Mouse (Mus musculus): ENCODE measurements around the gene Eda. TPM values are rescaled to one million over a fixed set of nuclear protein-coding genes. Genes with fewer than 3 reads are reported as not detected.

Eda gene
- polyA plus RNA-seq, 1 experiment from 2014 or later: 2.6 TPM

DNA sequence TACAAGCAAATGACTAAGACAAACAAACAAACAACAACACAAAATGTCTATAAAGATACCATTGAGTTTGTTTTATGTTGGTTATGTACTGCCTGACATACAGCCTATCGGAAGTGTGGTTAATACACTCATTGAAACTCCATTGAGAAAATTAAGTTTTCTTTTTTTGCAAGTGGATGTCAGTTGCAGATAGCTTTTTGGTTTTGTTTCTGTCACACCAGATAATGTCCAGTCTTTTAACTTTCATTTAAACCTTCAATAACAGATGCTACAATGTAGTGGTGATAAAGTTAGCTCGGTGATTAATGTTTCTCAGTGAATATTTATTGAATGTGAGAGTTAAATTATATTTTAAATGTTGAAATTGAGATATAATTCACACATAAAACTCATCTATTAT, 23.9 kb downstream of the Eda start:
- 93% methylated on average over 2 of the region's 2 CpGs for WGBS
- H3K4me2 ChIP-seq (ENCODE audit: low read depth): no peak overlapping the region
- H3K9ac ChIP-seq (ENCODE audit: low read length): no peak overlapping the region
- H3K4me3 ChIP-seq (ENCODE audit: low read depth, low read length): no peak overlapping the region
- H3K27ac ChIP-seq (ENCODE audit: low read depth, low read length): no peak overlapping the region
- no peaks in the 10 kb centered on the region for H3K9me3 ChIP-seq (ENCODE audit: control insufficient read depth, low read length)
- H3K36me3 ChIP-seq (ENCODE audit: control insufficient read depth, insufficient read depth, low read length): no peaks in the 10 kb centered on the region
- no peaks in the 10 kb centered on the region for H3K4me1 ChIP-seq (ENCODE audit: control insufficient read depth, insufficient read depth, low read length)
- H3K27me3 ChIP-seq (ENCODE audit: control insufficient read depth, insufficient read depth, low read length): no peaks in the 10 kb centered on the region
- no peak for DNase-seq (ENCODE audit: low spot score)
- no peak for ATAC-seq (ENCODE audit: insufficient read depth, low FRiP score, low TSS enrichment)

DNA sequence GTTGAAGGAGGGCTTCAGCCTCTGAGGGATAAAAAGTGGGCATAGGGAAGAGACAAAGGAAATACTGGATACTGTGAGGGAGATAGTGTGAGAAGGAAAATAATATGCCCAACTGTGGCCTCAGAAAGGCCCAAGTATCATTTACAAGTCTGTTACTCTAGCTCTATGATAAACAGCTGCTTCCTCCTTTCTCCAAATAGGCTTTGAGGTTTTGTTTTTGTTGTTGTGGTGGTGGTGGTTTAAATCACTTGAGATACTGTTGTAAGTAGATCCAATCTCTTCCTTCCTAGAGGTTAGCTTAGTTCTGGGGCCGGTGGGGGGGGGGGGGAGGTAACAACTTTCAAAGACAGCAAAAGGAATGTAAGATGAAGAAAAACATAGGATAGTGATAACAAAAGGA, 143.0 kb downstream of the Eda start:
- no peak overlapping the region for H3K4me3 ChIP-seq (ENCODE audit: low read depth, low read length)
- H3K27ac ChIP-seq (ENCODE audit: low read depth, low read length): no peak overlapping the region
- ATAC-seq (ENCODE audit: insufficient read depth, low FRiP score, low TSS enrichment): no peak
- no peaks in the 10 kb centered on the region for H3K9me3 ChIP-seq (ENCODE audit: control insufficient read depth, low read length)
- no peaks in the 10 kb centered on the region for H3K27me3 ChIP-seq (ENCODE audit: control insufficient read depth, insufficient read depth, low read length)
- WGBS: 42% methylated on average over 1 of the region's 1 CpGs
- H3K4me1 ChIP-seq (ENCODE audit: control insufficient read depth, insufficient read depth, low read length): no peaks in the 10 kb centered on the region
- no peak for DNase-seq (ENCODE audit: low spot score)
- H3K36me3 ChIP-seq (ENCODE audit: control insufficient read depth, insufficient read depth, low read length): no peaks in the 10 kb centered on the region
- H3K9ac ChIP-seq (ENCODE audit: low read length): no peak overlapping the region
- H3K4me2 ChIP-seq (ENCODE audit: low read depth): no peak overlapping the region

DNA sequence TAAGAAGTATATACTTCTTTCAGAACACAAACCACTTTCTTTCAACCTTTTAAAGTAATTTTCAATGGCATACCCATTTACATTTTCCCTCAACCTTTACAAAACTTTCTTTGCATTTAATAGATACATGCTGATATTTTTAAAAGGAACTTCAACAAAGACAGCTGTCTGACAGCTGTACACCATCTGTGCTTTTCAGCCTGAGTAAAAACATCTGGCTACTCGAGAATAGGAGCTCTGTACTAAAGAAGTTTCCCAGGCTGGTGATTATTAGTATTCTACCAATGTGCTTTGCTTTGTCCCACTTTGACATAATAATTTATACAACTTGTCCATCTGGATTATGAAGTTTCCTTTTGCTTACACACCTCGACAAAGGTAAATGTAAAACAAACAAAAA, 219.9 kb downstream of the Eda start:
- H3K27me3 ChIP-seq (ENCODE audit: control insufficient read depth, insufficient read depth, low read length): no peaks in the 10 kb centered on the region
- no peaks in the 10 kb centered on the region for H3K9me3 ChIP-seq (ENCODE audit: control insufficient read depth, low read length)

DNA sequence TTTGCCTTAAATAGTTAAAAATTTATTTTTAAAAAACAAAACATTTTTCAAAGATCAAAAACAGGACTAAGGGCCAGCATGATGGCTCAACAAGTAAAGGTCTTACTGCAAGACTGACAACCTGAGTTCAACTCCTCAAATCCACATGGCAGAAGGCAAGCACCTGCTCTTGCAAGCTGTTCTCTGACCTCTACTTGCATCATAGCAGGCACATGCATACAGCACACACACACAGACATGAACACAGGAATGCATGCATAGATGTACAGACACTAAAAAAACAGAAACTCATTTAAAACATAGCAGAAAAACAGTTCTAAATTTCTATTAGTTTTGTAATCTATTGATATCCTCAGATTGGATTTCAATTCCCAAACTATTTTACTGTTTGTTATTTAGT, 338.2 kb downstream of the Eda start:
- H3K4me1 ChIP-seq (ENCODE audit: control insufficient read depth, insufficient read depth, low read length): no peaks in the 10 kb centered on the region
- no peaks in the 10 kb centered on the region for H3K27me3 ChIP-seq (ENCODE audit: control insufficient read depth, insufficient read depth, low read length)
- no peak overlapping the region for H3K4me3 ChIP-seq (ENCODE audit: low read depth, low read length)
- H3K27ac ChIP-seq (ENCODE audit: low read depth, low read length): no peak overlapping the region
- DNase-seq (ENCODE audit: low spot score) (no peak), ATAC-seq (ENCODE audit: insufficient read depth, low FRiP score, low TSS enrichment) (no peak)
- H3K4me2 ChIP-seq (ENCODE audit: low read depth): no peak overlapping the region
- no peaks in the 10 kb centered on the region for H3K36me3 ChIP-seq (ENCODE audit: control insufficient read depth, insufficient read depth, low read length)
- H3K9ac ChIP-seq (ENCODE audit: low read length): no peak overlapping the region
- no peaks in the 10 kb centered on the region for H3K9me3 ChIP-seq (ENCODE audit: control insufficient read depth, low read length)

More for the DNA sequence above, 219.9 kb downstream of the Eda start:
- H3K4me3 ChIP-seq (ENCODE audit: low read depth, low read length): no peak overlapping the region
- no peak overlapping the region for H3K27ac ChIP-seq (ENCODE audit: low read depth, low read length)
- H3K9ac ChIP-seq (ENCODE audit: low read length): no peak overlapping the region
- no peak overlapping the region for H3K4me2 ChIP-seq (ENCODE audit: low read depth)
- no peaks in the 10 kb centered on the region for H3K4me1 ChIP-seq (ENCODE audit: control insufficient read depth, insufficient read depth, low read length)
- DNase-seq (ENCODE audit: low spot score) (peak; percentile 9), ATAC-seq (ENCODE audit: insufficient read depth, low FRiP score, low TSS enrichment) (no peak)
- no peaks in the 10 kb centered on the region for H3K36me3 ChIP-seq (ENCODE audit: control insufficient read depth, insufficient read depth, low read length)
- 54% methylated on average over 2 of the region's 2 CpGs for WGBS

DNA sequence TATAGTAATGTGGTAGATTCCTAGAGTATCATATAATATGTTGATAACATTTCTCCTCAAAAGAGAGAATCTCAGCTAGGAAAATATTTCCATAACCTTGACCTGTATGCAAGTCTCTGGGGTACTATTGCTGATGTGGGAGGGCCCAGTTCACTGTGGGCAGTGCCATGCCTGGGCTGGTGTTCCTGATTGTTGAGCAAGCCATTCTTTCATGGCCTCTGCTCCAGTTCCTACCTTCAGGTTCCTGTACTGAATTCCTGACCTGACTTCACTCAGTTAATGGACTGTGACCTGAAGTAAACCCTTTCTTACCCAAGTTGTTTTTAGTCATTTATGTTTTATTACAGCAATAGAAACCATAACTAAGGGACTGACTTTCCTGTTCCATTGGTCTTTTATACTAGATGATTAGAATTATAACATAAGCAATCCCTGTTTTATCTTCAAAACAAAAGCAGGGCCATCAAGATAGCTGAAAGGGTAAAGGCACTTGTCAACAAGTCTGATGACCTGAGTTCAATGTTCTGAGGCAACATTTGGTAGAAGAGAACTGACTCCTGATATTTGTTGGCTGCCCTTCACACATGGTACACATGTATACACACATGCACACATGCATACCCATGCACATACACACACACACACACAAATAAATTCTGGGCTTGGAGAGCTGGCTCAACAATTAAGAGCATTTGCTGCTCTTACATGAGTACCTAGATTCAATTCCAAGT, 338.9 kb downstream of the Eda start:
- no peak overlapping the region for H3K9ac ChIP-seq (ENCODE audit: low read length)
- no peak overlapping the region for H3K4me3 ChIP-seq (ENCODE audit: low read depth, low read length)
- H3K9me3 ChIP-seq (ENCODE audit: control insufficient read depth, low read length): no peaks in the 10 kb centered on the region
- H3K27me3 ChIP-seq (ENCODE audit: control insufficient read depth, insufficient read depth, low read length): no peaks in the 10 kb centered on the region
- no peaks in the 10 kb centered on the region for H3K36me3 ChIP-seq (ENCODE audit: control insufficient read depth, insufficient read depth, low read length)
- ATAC-seq (ENCODE audit: insufficient read depth, low FRiP score, low TSS enrichment) (no peak), DNase-seq (ENCODE audit: low spot score) (no peak)
- no peak overlapping the region for H3K27ac ChIP-seq (ENCODE audit: low read depth, low read length)
- no peaks in the 10 kb centered on the region for H3K4me1 ChIP-seq (ENCODE audit: control insufficient read depth, insufficient read depth, low read length)
- no peak overlapping the region for H3K4me2 ChIP-seq (ENCODE audit: low read depth)

DNA sequence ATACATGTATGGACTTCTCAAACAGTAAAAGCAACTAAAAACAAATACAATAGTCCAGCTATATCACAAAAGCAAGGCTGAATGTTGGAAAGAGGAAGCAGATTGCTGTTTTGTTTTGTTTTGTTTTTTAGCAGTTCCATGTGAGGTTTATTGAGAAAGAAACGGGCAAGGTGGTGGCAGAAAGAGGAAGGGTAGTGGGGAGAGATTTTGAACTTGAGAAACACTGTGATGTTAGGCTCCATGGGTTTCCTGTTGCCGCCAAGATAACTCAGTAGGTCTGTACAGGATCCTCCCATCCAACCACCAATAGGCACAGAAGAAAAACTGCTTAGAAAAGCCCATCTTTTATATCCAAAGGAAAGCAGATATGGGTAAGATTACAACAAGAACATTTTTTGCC, 365.3 kb downstream of the Eda start:
- H3K9me3 ChIP-seq (ENCODE audit: control insufficient read depth, low read length): no peaks in the 10 kb centered on the region
- H3K27me3 ChIP-seq (ENCODE audit: control insufficient read depth, insufficient read depth, low read length): no peaks in the 10 kb centered on the region
- no peak overlapping the region for H3K4me3 ChIP-seq (ENCODE audit: low read depth, low read length)
- no peak for ATAC-seq (ENCODE audit: insufficient read depth, low FRiP score, low TSS enrichment)
- H3K36me3 ChIP-seq (ENCODE audit: control insufficient read depth, insufficient read depth, low read length): no peaks in the 10 kb centered on the region
- H3K27ac ChIP-seq (ENCODE audit: low read depth, low read length): no peak overlapping the region
- no peak overlapping the region for H3K9ac ChIP-seq (ENCODE audit: low read length)
- no peak overlapping the region for H3K4me2 ChIP-seq (ENCODE audit: low read depth)
- no peak for DNase-seq (ENCODE audit: low spot score)
- 77% methylated on average over 2 of the region's 2 CpGs for WGBS
- no peaks in the 10 kb centered on the region for H3K4me1 ChIP-seq (ENCODE audit: control insufficient read depth, insufficient read depth, low read length)

DNA sequence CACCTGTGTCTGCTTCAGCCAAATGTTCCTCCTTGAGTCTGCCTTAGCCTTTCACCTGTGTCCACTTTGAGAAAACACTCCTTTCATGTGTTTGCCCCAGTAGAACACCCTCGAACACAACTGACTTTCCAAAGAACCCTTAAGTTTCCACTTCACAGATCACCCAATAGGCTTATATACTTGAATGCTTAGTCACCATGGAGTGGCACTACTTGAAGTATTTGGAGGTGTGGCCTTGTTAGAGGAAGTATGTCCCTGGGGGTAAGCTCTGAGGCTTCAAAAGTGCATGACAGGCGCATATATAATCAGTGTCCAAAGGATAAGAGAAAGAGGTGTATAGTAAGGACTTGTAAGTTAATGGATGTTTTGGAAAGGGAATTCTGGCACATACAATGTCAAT, 369.0 kb downstream of the Eda start:
- no peak for ATAC-seq (ENCODE audit: insufficient read depth, low FRiP score, low TSS enrichment)
- H3K9ac ChIP-seq (ENCODE audit: low read length): no peak overlapping the region
- no peaks in the 10 kb centered on the region for H3K27me3 ChIP-seq (ENCODE audit: control insufficient read depth, insufficient read depth, low read length)
- 88% methylated on average over 2 of the region's 2 CpGs for WGBS
- no peaks in the 10 kb centered on the region for H3K36me3 ChIP-seq (ENCODE audit: control insufficient read depth, insufficient read depth, low read length)
- H3K9me3 ChIP-seq (ENCODE audit: control insufficient read depth, low read length): no peaks in the 10 kb centered on the region
- H3K27ac ChIP-seq (ENCODE audit: low read depth, low read length): no peak overlapping the region
- no peak for DNase-seq (ENCODE audit: low spot score)
- H3K4me2 ChIP-seq (ENCODE audit: low read depth): no peak overlapping the region
- no peak overlapping the region for H3K4me3 ChIP-seq (ENCODE audit: low read depth, low read length)
- no peaks in the 10 kb centered on the region for H3K4me1 ChIP-seq (ENCODE audit: control insufficient read depth, insufficient read depth, low read length)

DNA sequence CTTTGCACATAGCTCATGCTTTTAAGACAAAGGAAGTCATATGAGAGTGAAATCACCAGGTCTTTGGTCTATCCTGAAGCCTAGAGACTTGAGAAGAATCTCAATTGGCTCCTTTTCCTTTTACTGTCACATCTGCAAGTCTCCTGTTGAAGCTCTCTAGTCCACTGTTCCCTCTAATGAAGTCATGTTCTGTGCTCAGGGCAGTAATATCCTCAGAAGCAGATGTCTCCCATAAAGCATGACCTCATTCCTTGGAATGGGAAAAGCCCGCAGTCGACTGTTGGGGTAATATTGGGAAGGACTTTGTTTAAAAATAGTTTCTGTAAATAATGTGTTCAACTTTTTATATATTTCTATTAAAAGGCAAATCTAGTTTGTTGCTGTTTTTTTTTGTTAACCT, 381.6 kb downstream of the Eda start:
- Histone ChIP-seq H3K36me3 (ENCODE audit: control insufficient read depth, insufficient read depth, low read length) (no peaks in the 10 kb centered on the region), H3K27me3 (ENCODE audit: control insufficient read depth, insufficient read depth, low read length) (no peaks in the 10 kb centered on the region), H3K4me1 (ENCODE audit: control insufficient read depth, insufficient read depth, low read length) (no peaks in the 10 kb centered on the region), H3K4me3 (ENCODE audit: low read depth, low read length) (no peak overlapping the region), H3K9me3 (ENCODE audit: control insufficient read depth, low read length) (no peaks in the 10 kb centered on the region), H3K27ac (ENCODE audit: low read depth, low read length) (no peak overlapping the region), H3K4me2 (ENCODE audit: low read depth) (no peak overlapping the region), H3K9ac (ENCODE audit: low read length) (no peak overlapping the region)
- ATAC-seq (ENCODE audit: insufficient read depth, low FRiP score, low TSS enrichment): no peak
- 84% methylated on average over 2 of the region's 2 CpGs for WGBS
- DNase-seq (ENCODE audit: low spot score): no peak

DNA sequence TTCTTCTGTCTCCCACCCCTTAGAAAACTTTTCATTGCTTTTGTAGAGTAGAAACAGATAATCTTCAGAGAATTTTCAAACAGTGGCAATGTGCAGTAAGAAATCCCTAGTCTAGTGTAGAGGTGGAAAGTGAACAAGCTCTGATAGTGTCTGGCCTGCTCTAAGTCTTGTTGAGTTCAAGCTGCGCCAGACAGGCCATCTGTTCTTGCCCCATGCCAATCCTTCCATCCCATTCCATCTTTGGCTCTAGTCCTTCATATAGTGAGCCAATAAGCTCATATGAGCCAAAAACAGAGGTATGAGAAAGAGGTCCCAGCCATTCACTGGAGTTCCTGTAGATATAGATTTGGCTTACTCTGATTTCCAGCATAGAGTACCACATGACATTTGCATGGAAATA, 414.5 kb downstream of the Eda start:
- WGBS: 100% methylated on average over 1 of the region's 1 CpGs
- ATAC-seq (ENCODE audit: insufficient read depth, low FRiP score, low TSS enrichment): no peak

More for the DNA sequence above, 414.5 kb downstream of the Eda start:
- H3K4me3 ChIP-seq (ENCODE audit: low read depth, low read length): no peak overlapping the region
- no peaks in the 10 kb centered on the region for H3K27me3 ChIP-seq (ENCODE audit: control insufficient read depth, insufficient read depth, low read length)
- H3K27ac ChIP-seq (ENCODE audit: low read depth, low read length): no peak overlapping the region
- no peaks in the 10 kb centered on the region for H3K4me1 ChIP-seq (ENCODE audit: control insufficient read depth, insufficient read depth, low read length)
- no peak overlapping the region for H3K4me2 ChIP-seq (ENCODE audit: low read depth)
- no peaks in the 10 kb centered on the region for H3K9me3 ChIP-seq (ENCODE audit: control insufficient read depth, low read length)
- no peak overlapping the region for H3K9ac ChIP-seq (ENCODE audit: low read length)
- no peaks in the 10 kb centered on the region for H3K36me3 ChIP-seq (ENCODE audit: control insufficient read depth, insufficient read depth, low read length)
- DNase-seq (ENCODE audit: low spot score): no peak

Measured in neural tube, embryonic 11.5 days (tissue).